Mouse (Mus musculus) ES-E14 (cell line): ENCODE measurements around the gene Psma7. TPM values are rescaled to one million over a fixed set of nuclear protein-coding genes. Genes with fewer than 3 reads are reported as not detected.

Source experiments
- DNase-seq: peaks from one replicate; pipeline ENCODE4 v3.0.0-alpha.2; 2013; ENCODE audit warnings: low read depth, low spot score
- H3K27ac ChIP-seq: 2 replicates; pipeline ENCODE4 v1.5.1; 2012; ENCODE audit warnings: low read depth, mild to moderate bottlenecking, low read length, moderate library complexity, mixed read lengths; ENCODE audit not compliant: poor library complexity, insufficient read depth, severe bottlenecking
- H3K36me3 ChIP-seq: 2 replicates; pipeline ENCODE4 v1.6.1; 2012; ENCODE audit warnings: mild to moderate bottlenecking, low read length, moderate library complexity, mixed read lengths; ENCODE audit not compliant: control insufficient read depth, poor library complexity, insufficient read depth, severe bottlenecking
- H3K4me1 ChIP-seq, 2 experiments: fragments of 150-350 bp in 1 of 2; sonication (generic) in 1 of 2; 2 replicates each; pipeline ENCODE4 v1.6.1; 2012; ENCODE audit warnings: low read length in 2 of 2, mild to moderate bottlenecking in 1 of 2, mixed read lengths in 1 of 2; ENCODE audit not compliant: control insufficient read depth in 2 of 2, insufficient read depth in 2 of 2, poor library complexity in 1 of 2
- H3K4me3 ChIP-seq, 2 experiments: fragments of 150-350 bp in 1 of 2; sonication (generic) in 1 of 2; 2 replicates each; pipeline ENCODE4 v1.5.1; 2012; ENCODE audit warnings: low read length in 2 of 2, low read depth in 1 of 2, mild to moderate bottlenecking in 1 of 2, mixed read lengths in 1 of 2; ENCODE audit not compliant: insufficient read depth in 1 of 2, poor library complexity in 1 of 2, severe bottlenecking in 1 of 2
- H3K9ac ChIP-seq: 2 replicates; pipeline ENCODE4 v1.6.1; 2012; ENCODE audit warnings: low read depth, mild to moderate bottlenecking, low read length, mixed read lengths; ENCODE audit not compliant: poor library complexity, insufficient read depth, severe bottlenecking
- H3K9me3 ChIP-seq: fragments of 150-350 bp; sonication (generic); 2 replicates; pipeline ENCODE4 v1.6.1; 2012; ENCODE audit warnings: low read depth, mild to moderate bottlenecking, low read length; ENCODE audit not compliant: control insufficient read depth, insufficient read depth
- CHD2 ChIP-seq: IDR thresholded peaks from 2 replicates; pipeline ENCODE4 v1.6.1; 2014; ENCODE audit warnings: mild to moderate bottlenecking, low read depth, low read length, inconsistent platforms
- HCFC1 ChIP-seq: IDR thresholded peaks from 2 replicates; pipeline ENCODE4 v1.6.1; 2012; ENCODE audit warnings: low read length, inconsistent platforms, borderline replicate concordance; ENCODE audit not compliant: insufficient read depth
- MAFK ChIP-seq: IDR thresholded peaks from 2 replicates; pipeline ENCODE4 v1.6.1; 2014; ENCODE audit warnings: mild to moderate bottlenecking, low read depth, low read length, inconsistent platforms; ENCODE audit not compliant: insufficient read depth
- ZC3H11A ChIP-seq: IDR thresholded peaks from 2 replicates; pipeline ENCODE4 v1.6.1; 2012; ENCODE audit warnings: low read depth, mild to moderate bottlenecking, inconsistent platforms, low read length, borderline replicate concordance
- ZNF384 ChIP-seq: IDR thresholded peaks from 2 replicates; pipeline ENCODE4 v1.6.1; 2012; ENCODE audit warnings: low read depth, low read length, inconsistent platforms
- in situ Hi-C, 2 experiments: fragments of 600-800 bp; cut with MboI; formaldehyde crosslinking; loops; one replicate each; pipeline ENCODE4 v1.15.1; 2025; ENCODE audit warnings: low sequenced_read_pairs in 2 of 2, inconsistent platforms in 1 of 2; ENCODE audit not compliant: unreplicated experiment in 2 of 2
- total RNA-seq: library from RNA; depleted of rRNA; stranded (reverse); fragments of 300-350 nt; gene quantifications from 2 replicates; pipeline ENCODE4 v1.2.3, GENCODE M21; 2012

The Psma7 gene
- total RNA-seq, 1 experiment, result 381 TPM

- H3K4me1 ChIP-seq, result no peaks in the 10 kb centered on the region
- DNase-seq, result no peak
- H3K36me3 ChIP-seq, result peaks cover 20% of the 10 kb centered on the region; the same call in 1 of the 2 replicates
- H3K9me3 ChIP-seq, result no peaks in the 10 kb centered on the region
- H3K27ac ChIP-seq, result no peak overlapping the region
- no peak overlapping the region for H3K4me3 ChIP-seq
- no peak overlapping the region for H3K9ac ChIP-seq
- no peak for TF ChIP-seq HCFC1
- no peak for TF ChIP-seq CHD2
- TF ChIP-seq ZNF384, result no peak
- no peak for TF ChIP-seq MAFK
- no peak for TF ChIP-seq ZC3H11A
- in situ Hi-C loops, result no loop called here
Observed at GRCm38 (mm10) chr2:180063338-180064131, 21.3 kb upstream of the Psma7 start.

- H3K36me3 ChIP-seq, result peaks cover 16% of the 10 kb centered on the region
- no peak overlapping the region for H3K9ac ChIP-seq
- H3K4me1 ChIP-seq, result peaks cover 0 to 6% of the 10 kb centered on the region in 2 experiments; a peak in 1 of 4 replicates
- no peak for TF ChIP-seq ZNF384
- in situ Hi-C loops, result no loop called here
- no peak overlapping the region for H3K27ac ChIP-seq
- no peak overlapping the region for H3K4me3 ChIP-seq
- no peak for DNase-seq
- H3K9me3 ChIP-seq, result no peaks in the 10 kb centered on the region
Observed at GRCm38 (mm10) chr2:180053001-180053400, 10.8 kb upstream of the Psma7 start.

GRCm38 (mm10) chr2:180051986-180052733, 9.9 kb upstream of the Psma7 start:
- DNase-seq, result peak; percentile 36
- in situ Hi-C loops, result no loop called here
- TF ChIP-seq CHD2 (no peak), HCFC1 (no peak), ZC3H11A (peak; percentile 16; the same call in 1 of the 2 replicates)
- H3K9ac ChIP-seq, result no peak overlapping the region
- no peaks in the 10 kb centered on the region for H3K9me3 ChIP-seq
- H3K4me1 ChIP-seq, result peaks cover 0 to 6% of the 10 kb centered on the region in 2 experiments; a peak in 1 of 4 replicates
- peaks cover 9% of the 10 kb centered on the region for H3K36me3 ChIP-seq
- no peak overlapping the region for H3K4me3 ChIP-seq
- no peak overlapping the region for H3K27ac ChIP-seq

GRCm38 (mm10) chr2:180050986-180051385, 8.8 kb upstream of the Psma7 start:
- peak; percentile 80 for DNase-seq
- Histone ChIP-seq H3K4me1 (peaks cover 0 to 6% of the 10 kb centered on the region in 2 experiments; a peak in 1 of 4 replicates), H3K36me3 (peaks cover 6% of the 10 kb centered on the region), H3K4me3 (no peak overlapping the region), H3K9ac (no peak overlapping the region), H3K27ac (no peak overlapping the region), H3K9me3 (no peaks in the 10 kb centered on the region)
- in situ Hi-C loops, result no loop called here
- TF ChIP-seq CHD2, result no peak
- no peak for TF ChIP-seq MAFK
- TF ChIP-seq HCFC1, result no peak
- TF ChIP-seq ZC3H11A, result 0 out of 2 replicates have a peak, but pooled peaks have one; percentile 65
- no peak for TF ChIP-seq ZNF384
